Mouse (Mus musculus) MEL (cell line): ENCODE results near the gene Gm49361. TPM values are rescaled to one million over a fixed set of nuclear protein-coding genes. Genes with fewer than 3 reads are reported as not detected.
A peak's percentile ranks its signal among the peaks of the same experiment; 100 is the strongest.

Source experiments
- DNase-seq: peaks from one replicate; pipeline ENCODE4 v3.0.0; 2011; ENCODE audit warnings: low read depth, low spot score
- H3K27ac ChIP-seq: 2 replicates; pipeline ENCODE4 v1.5.1; 2012; ENCODE audit warnings: low read depth, mild to moderate bottlenecking, control low read depth, low read length, moderate library complexity; ENCODE audit not compliant: control insufficient read depth
- H3K27me3 ChIP-seq, 2 experiments: fragments of 150-350 bp in 1 of 2; sonication (generic) in 1 of 2; 2 replicates each; pipeline ENCODE4 v1.6.1; 2012; ENCODE audit warnings: low read length in 2 of 2, mild to moderate bottlenecking in 2 of 2, improper control_type of control experiment in 1 of 2, moderate library complexity in 1 of 2; ENCODE audit not compliant: insufficient read depth in 2 of 2, control insufficient read depth in 1 of 2
- H3K36me3 ChIP-seq, 2 experiments: 2 replicates each; pipeline ENCODE4 v1.6.1; 2012 to 2014; ENCODE audit warnings: low read length in 2 of 2, improper control_type of control experiment in 1 of 2, inconsistent platforms in 1 of 2, mild to moderate bottlenecking in 1 of 2; ENCODE audit not compliant: insufficient read depth in 2 of 2, control insufficient read depth in 1 of 2
- H3K4me1 ChIP-seq, 2 experiments: fragments of 150-350 bp in 1 of 2; sonication (generic) in 1 of 2; 2 replicates each; pipeline ENCODE4 v1.6.1; 2012; ENCODE audit warnings: low read length in 2 of 2, improper control_type of control experiment in 1 of 2, mild to moderate bottlenecking in 1 of 2; ENCODE audit not compliant: insufficient read depth in 2 of 2, control insufficient read depth in 1 of 2
- H3K4me3 ChIP-seq, 2 experiments: fragments of 150-350 bp in 1 of 2; sonication (generic) in 1 of 2; 2 replicates each; pipeline ENCODE4 v1.5.1; 2012; ENCODE audit warnings: low read depth in 2 of 2, low read length in 2 of 2, mild to moderate bottlenecking in 2 of 2, moderate library complexity in 2 of 2, control low read depth in 1 of 2, improper control_type of control experiment in 1 of 2; ENCODE audit not compliant: control insufficient read depth in 1 of 2, insufficient read depth in 1 of 2
- H3K79me2 ChIP-seq: 2 replicates; pipeline ENCODE4 v1.6.1; 2012; ENCODE audit warnings: mild to moderate bottlenecking, low read length, moderate library complexity; ENCODE audit not compliant: control insufficient read depth, poor library complexity, insufficient read depth
- H3K9ac ChIP-seq: 2 replicates; pipeline ENCODE4 v1.6.1; 2012; ENCODE audit warnings: low read depth, mild to moderate bottlenecking, control low read depth, low read length, moderate library complexity; ENCODE audit not compliant: control insufficient read depth, poor library complexity, severe bottlenecking
- H3K9me3 ChIP-seq: fragments of 150-350 bp; sonication (generic); replicated peaks from 2 replicates; pipeline ENCODE4 v1.6.1; 2012; ENCODE audit warnings: mild to moderate bottlenecking, low read length, improper control_type of control experiment, moderate library complexity; ENCODE audit not compliant: insufficient read depth
- BHLHE40 ChIP-seq: IDR thresholded peaks from 2 replicates; pipeline ENCODE4 v1.6.1; 2012; ENCODE audit warnings: low read depth, mild to moderate bottlenecking, inconsistent platforms, low read length, improper control_type of control experiment, borderline replicate concordance
- ETS1 ChIP-seq: IDR thresholded peaks from 2 replicates; pipeline ENCODE4 v1.6.1; 2012; ENCODE audit warnings: low read depth, mild to moderate bottlenecking, inconsistent platforms, low read length, improper control_type of control experiment, moderate library complexity
- GATA1 ChIP-seq: IDR thresholded peaks from 2 replicates; pipeline ENCODE4 v1.6.1; 2011; ENCODE audit warnings: low read depth, low read length, improper control_type of control experiment
- HCFC1 ChIP-seq: IDR thresholded peaks from 2 replicates; pipeline ENCODE4 v1.6.1; 2012; ENCODE audit warnings: low read depth, mild to moderate bottlenecking, inconsistent platforms, low read length, improper control_type of control experiment, moderate library complexity
- JUND ChIP-seq: IDR thresholded peaks from 2 replicates; pipeline ENCODE4 v1.6.1; 2011; ENCODE audit warnings: low read depth, mild to moderate bottlenecking, improper control_type of control experiment, low read length
- MAFK ChIP-seq: IDR thresholded peaks from 2 replicates; pipeline ENCODE4 v1.6.1; 2011; ENCODE audit warnings: low read depth, mild to moderate bottlenecking, low read length, improper control_type of control experiment, borderline replicate concordance
- MAX ChIP-seq: IDR thresholded peaks from 2 replicates; pipeline ENCODE4 v1.6.1; 2011; ENCODE audit warnings: low read length, improper control_type of control experiment
- MAZ ChIP-seq: IDR thresholded peaks from 2 replicates; pipeline ENCODE4 v1.6.1; 2012; ENCODE audit warnings: low read depth, mild to moderate bottlenecking, inconsistent platforms, low read length, improper control_type of control experiment
- MEF2A ChIP-seq: IDR thresholded peaks from 2 replicates; pipeline ENCODE4 v1.6.1; 2014; ENCODE audit warnings: low read depth, mild to moderate bottlenecking, inconsistent platforms, low read length, improper control_type of control experiment; ENCODE audit not compliant: poor library complexity, insufficient replicate concordance, severe bottlenecking; ENCODE audit errors: extremely low read depth
- MXI1 ChIP-seq: IDR thresholded peaks from 2 replicates; pipeline ENCODE4 v1.6.1; 2011; ENCODE audit warnings: mild to moderate bottlenecking, low read depth, low read length, improper control_type of control experiment
- MYB ChIP-seq: IDR thresholded peaks from 2 replicates; pipeline ENCODE4 v1.6.1; 2011; ENCODE audit warnings: mild to moderate bottlenecking, low read depth, low read length, improper control_type of control experiment
- MYC ChIP-seq: IDR thresholded peaks from 2 replicates; pipeline ENCODE4 v1.6.1; 2011; ENCODE audit warnings: low read depth, mild to moderate bottlenecking, low read length, improper control_type of control experiment, moderate library complexity
- NRF1 ChIP-seq: IDR thresholded peaks from 2 replicates; pipeline ENCODE4 v1.6.1; 2014; ENCODE audit warnings: low read depth, mild to moderate bottlenecking, inconsistent platforms, low read length, improper control_type of control experiment, moderate library complexity; ENCODE audit not compliant: poor library complexity, insufficient read depth, severe bottlenecking
- POLR2A ChIP-seq, 2 experiments: IDR thresholded peaks; 2 replicates each; pipeline ENCODE4 v1.6.1; 2011 to 2012; ENCODE audit warnings: low read length in 2 of 2, mild to moderate bottlenecking in 2 of 2, control low read depth in 1 of 2, improper control_type of control experiment in 1 of 2, low read depth in 1 of 2, moderate library complexity in 1 of 2; ENCODE audit not compliant: control insufficient read depth in 1 of 2, insufficient read depth in 1 of 2, poor library complexity in 1 of 2
- POLR2AphosphoS2 ChIP-seq: IDR thresholded peaks from 2 replicates; pipeline ENCODE4 v1.6.1; 2011; ENCODE audit warnings: low read length, improper control_type of control experiment
- POLR2AphosphoS5 ChIP-seq: IDR thresholded peaks from 2 replicates; pipeline ENCODE4 v1.6.1; 2012; ENCODE audit warnings: low read depth, borderline replicate concordance, mild to moderate bottlenecking, inconsistent platforms, low read length, moderate library complexity, mixed read lengths
- SIN3A ChIP-seq: IDR thresholded peaks from 2 replicates; pipeline ENCODE4 v1.6.1; 2012; ENCODE audit warnings: low read length, improper control_type of control experiment, inconsistent platforms
- TAL1 ChIP-seq: IDR thresholded peaks from 2 replicates; pipeline ENCODE4 v1.6.1; 2012; ENCODE audit warnings: mild to moderate bottlenecking, inconsistent platforms, low read length, moderate library complexity, mixed read lengths
- TBP ChIP-seq: IDR thresholded peaks from 2 replicates; pipeline ENCODE4 v1.8.0; 2011; ENCODE audit warnings: low read depth, low read length, improper control_type of control experiment
- UBTF ChIP-seq: IDR thresholded peaks from 2 replicates; pipeline ENCODE4 v1.6.1; 2012; ENCODE audit warnings: low read depth, mild to moderate bottlenecking, inconsistent platforms, low read length, improper control_type of control experiment, moderate library complexity, borderline replicate concordance; ENCODE audit not compliant: insufficient read depth
- USF1 ChIP-seq: IDR thresholded peaks from 2 replicates; pipeline ENCODE4 v1.6.1; 2014; ENCODE audit warnings: low read depth, mild to moderate bottlenecking, inconsistent platforms, low read length, improper control_type of control experiment, moderate library complexity
- USF2 ChIP-seq, 2 experiments: IDR thresholded peaks; 2 replicates each; pipeline ENCODE4 v1.6.1; 2011 to 2012; ENCODE audit warnings: improper control_type of control experiment in 2 of 2, low read length in 2 of 2, borderline replicate concordance in 1 of 2, inconsistent platforms in 1 of 2, low read depth in 1 of 2, mild to moderate bottlenecking in 1 of 2; ENCODE audit not compliant: insufficient read depth in 1 of 2
- ZKSCAN1 ChIP-seq: IDR thresholded peaks from 2 replicates; pipeline ENCODE4 v1.6.1; 2012; ENCODE audit warnings: low read depth, mild to moderate bottlenecking, inconsistent platforms, low read length, improper control_type of control experiment, moderate library complexity
- polyA plus RNA-seq, 2 experiments: library from polyadenylated mRNA; stranded (reverse) in 1 of 2; unstranded in 1 of 2; fragments of >175 nt in 1 of 2; fragments of >200 nt in 1 of 2; gene quantifications; 2 replicates each; pipeline versions ENCODE4 v1.2.1 to v1.2.4; 2012; ENCODE audit warnings: low replicate concordance in 2 of 2, low read depth in 1 of 2; ENCODE audit not compliant: insufficient read length in 2 of 2, insufficient read depth in 1 of 2, missing spikeins in 1 of 2
- total RNA-seq: library from RNA; depleted of rRNA; stranded (reverse); fragments of 300-350 nt; gene quantifications from 2 replicates; pipeline ENCODE4 v1.2.3, GENCODE M21; 2012; rRNA removed

Gm49361 gene
- not detected in 2 replicates for total RNA-seq
- polyA plus RNA-seq: not detected

- Histone ChIP-seq H3K9ac (peak within 1 kb of the TSS; percentile 70), H3K36me3 (peaks cover 0 to 4% of the 10 kb centered on the region in 2 experiments; a peak in 1 of 4 replicates), H3K9me3 (no peaks in the 10 kb centered on the region), H3K79me2 (peaks cover 3% of the 10 kb centered on the region; the same call in 1 of the 2 replicates), H3K27ac (peak within 1 kb of the TSS; percentile 47), H3K4me3 (peak within 1 kb of the TSS; percentile 59 to 65), H3K27me3 (peaks cover 3 to 6% of the 10 kb centered on the region in 2 experiments), H3K4me1 (no peaks in the 10 kb centered on the region)
- TF ChIP-seq MAZ: peak; percentile 40; the same call in 1 of the 2 replicates
- TF ChIP-seq TBP: 0 out of 2 replicates have a peak, but pooled peaks have one; percentile 27
- TF ChIP-seq ETS1: peak; percentile 46; the same call in 1 of the 2 replicates
- no peak for TF ChIP-seq MYB
- TF ChIP-seq MAFK: no peak
- peak; percentile 66; the same call in 1 of the 2 replicates for TF ChIP-seq BHLHE40
- peak; percentile 95 for TF ChIP-seq USF1
- TF ChIP-seq MAX: peak; percentile 81; the same call in 1 of the 2 replicates
- TF ChIP-seq SIN3A: peak; percentile 60; the same call in 1 of the 2 replicates
- TF ChIP-seq HCFC1: peak; percentile 25; the same call in 1 of the 2 replicates
- no peak for TF ChIP-seq ZKSCAN1
- peak in 1 of 2 experiments; percentile 42; a peak in 2 of 4 replicates for TF ChIP-seq POLR2A (IDR thresholded peaks at IDR 0.05; ENCODE audit: control insufficient read depth in 1 of 2, insufficient read depth in 1 of 2, low read depth in 1 of 2, low read length in 2 of 2, poor library complexity in 1 of 2)
- peak; percentile 35 to 73; a peak in 3 of 4 replicates for TF ChIP-seq USF2 (IDR thresholded peaks at IDR 0.05; ENCODE audit: borderline replicate concordance in 1 of 2, insufficient read depth in 1 of 2, low read depth in 1 of 2, low read length in 2 of 2)
- 0 out of 2 replicates have a peak, but pooled peaks have one; percentile 21 for TF ChIP-seq MYC
- TF ChIP-seq GATA1: no peak
- 0 out of 2 replicates have a peak, but pooled peaks have one; percentile 11 for TF ChIP-seq NRF1
- peak; percentile 48 for TF ChIP-seq MXI1
- peak; percentile 82 for DNase-seq
Measured at GRCm38 (mm10) chr14:57746001-57746771, at the start of gene Gm49361. Gene Gm49361 (minus strand): TSS chr14:57746103.

GRCm38 (mm10) chr14:57791171-57791570 lies 45.3 kb upstream of the Gm49361 start:
- H3K79me2 ChIP-seq: no peaks in the 10 kb centered on the region
- DNase-seq: no peak
- TF ChIP-seq POLR2AphosphoS2 (no peak), USF2 (IDR thresholded peaks at IDR 0.05; ENCODE audit: borderline replicate concordance in 1 of 2, insufficient read depth in 1 of 2, low read depth in 1 of 2, low read length in 2 of 2) (no peak), MAX (no peak), JUND (no peak), TAL1 (no peak), POLR2A (IDR thresholded peaks at IDR 0.05; ENCODE audit: control insufficient read depth in 1 of 2, insufficient read depth in 1 of 2, low read depth in 1 of 2, low read length in 2 of 2, poor library complexity in 1 of 2) (no peak), POLR2AphosphoS5 (no peak), MEF2A (no peak), USF1 (no peak), UBTF (no peak), GATA1 (no peak)

More at GRCm38 (mm10) chr14:57791171-57791570, 45.3 kb upstream of the Gm49361 start:
- H3K4me3 ChIP-seq: no peak overlapping the region
- peaks cover 2 to 3% of the 10 kb centered on the region in 2 experiments for H3K27me3 ChIP-seq
- no peaks in the 10 kb centered on the region for H3K9me3 ChIP-seq
- no peak overlapping the region for H3K9ac ChIP-seq
- H3K4me1 ChIP-seq: no peaks in the 10 kb centered on the region
- H3K27ac ChIP-seq: no peak overlapping the region
- no peaks in the 10 kb centered on the region for H3K36me3 ChIP-seq
